Comparison of ENCODE assay signal across 41 mouse cellular contexts in the genomic region with DNA sequence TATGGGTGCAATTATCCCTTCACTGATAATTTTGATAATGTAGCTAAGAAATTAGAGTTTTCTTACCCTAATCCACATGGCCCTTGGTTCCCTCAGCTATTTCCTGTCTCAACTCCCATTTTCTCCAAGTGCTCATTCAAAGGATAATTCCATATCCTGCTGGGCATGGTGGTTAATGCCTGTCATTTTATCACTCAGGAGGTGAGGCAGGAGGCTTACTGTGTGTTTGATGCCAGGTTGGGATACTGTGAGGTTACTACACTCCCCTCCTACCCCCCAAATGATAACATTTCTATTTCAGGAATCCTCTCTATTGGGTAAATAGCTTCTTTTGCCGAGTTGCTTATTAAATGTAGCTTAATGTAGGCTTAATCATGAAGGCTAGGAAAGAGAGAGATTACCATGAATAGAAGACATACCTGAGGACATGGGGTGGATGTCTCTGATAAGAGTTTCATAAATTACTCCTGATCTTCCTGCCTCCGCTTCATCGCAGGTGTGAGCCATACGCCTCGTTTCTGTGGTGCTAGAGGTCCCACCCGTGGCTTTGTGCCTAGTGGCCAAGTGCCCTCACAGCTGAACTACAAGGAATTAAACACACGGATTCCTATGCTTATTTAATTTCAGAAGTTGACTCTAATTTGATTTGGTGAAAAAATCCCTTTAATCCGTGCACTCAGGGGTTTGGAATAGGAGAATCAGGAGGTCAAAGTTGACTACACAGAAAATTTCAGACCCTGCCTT. TPM values are rescaled to one million over a fixed set of nuclear protein-coding genes. Genes with fewer than 3 reads are reported as not detected.
"Had no signal": no experiment of that assay in that cellular context is flagged by ENCODE, and none has a peak within 500 bp of the region (broad histone marks: within the 10 kb centered on the region; RNA-seq: fewer than 3 reads in every experiment).

No protein-coding gene starts in this region.

- H3K4me1 ChIP-seq: heart, embryonic 13.5 days; heart, embryonic 15.5 days; hindbrain, embryonic 10.5 days; hindbrain, embryonic 12.5 days; intestine, embryonic 15.5 days; limb, embryonic 13.5 days; limb, embryonic 15.5 days; liver, embryonic 12.5 days had no signal

- H3K9ac ChIP-seq: heart, embryonic 13.5 days; heart, embryonic 15.5 days; hindbrain, embryonic 12.5 days; hindbrain, embryonic 14.5 days; intestine, embryonic 15.5 days; limb, embryonic 13.5 days; limb, embryonic 15.5 days; liver, embryonic 12.5 days; liver, embryonic 14.5 days had no signal

- H3K36me3 ChIP-seq: heart, embryonic 13.5 days; heart, embryonic 15.5 days; hindbrain, embryonic 10.5 days; hindbrain, embryonic 12.5 days; intestine, embryonic 15.5 days; limb, embryonic 13.5 days; limb, embryonic 15.5 days; liver, embryonic 12.5 days had no signal

- H3K4me3 ChIP-seq: gastrocnemius, adult 2 months; heart, adult 2 months; heart, embryonic 13.5 days; heart, embryonic 15.5 days; hindbrain, embryonic 10.5 days; hindbrain, embryonic 12.5 days; intestine, embryonic 15.5 days; layer of hippocampus, adult 2 months; limb, embryonic 13.5 days; limb, embryonic 15.5 days; liver, embryonic 12.5 days had no signal

- DNase-seq: gastrocnemius, adult 2 months; gastrocnemius, postnatal 10 days; gastrocnemius, postnatal 25 days; heart, adult 2 months; heart, postnatal 4 days; kidney, adult 18-20 months; kidney, adult 8-10 months; kidney, postnatal 10 days; kidney, postnatal 25 days; kidney, postnatal 4 days; layer of hippocampus, postnatal 36 days; lung, adult 18-20 months had no signal

- ATAC-seq: hindbrain, embryonic 16.5 days; inflammation-experienced regulatory T-cells, adult 6 months; intestine, embryonic 15.5 days; intestine, postnatal 0 days; liver, embryonic 12.5 days had no signal

- H3K4me2 ChIP-seq: heart, embryonic 11.5 days; heart, embryonic 13.5 days; heart, embryonic 15.5 days; hindbrain, embryonic 12.5 days; hindbrain, embryonic 14.5 days; intestine, embryonic 15.5 days; limb, embryonic 13.5 days; limb, embryonic 15.5 days; liver, embryonic 12.5 days had no signal

- H3K27me3 ChIP-seq: heart, embryonic 13.5 days; heart, embryonic 15.5 days; hindbrain, embryonic 12.5 days; intestine, embryonic 15.5 days; limb, embryonic 13.5 days; limb, embryonic 15.5 days; liver, embryonic 12.5 days had no signal

- H3K27ac ChIP-seq: gastrocnemius, adult 2 months; heart, adult 2 months; heart, embryonic 13.5 days; heart, embryonic 15.5 days; hindbrain, embryonic 10.5 days; hindbrain, embryonic 12.5 days; hindbrain, embryonic 14.5 days; intestine, embryonic 15.5 days; layer of hippocampus, adult 2 months; limb, embryonic 13.5 days; limb, embryonic 15.5 days; liver, embryonic 12.5 days; liver, embryonic 14.5 days had no signal

- H3K9me3 ChIP-seq: heart, embryonic 13.5 days; heart, embryonic 15.5 days; hindbrain, embryonic 10.5 days; hindbrain, embryonic 12.5 days; intestine, embryonic 15.5 days; limb, embryonic 13.5 days; limb, embryonic 15.5 days; liver, embryonic 12.5 days had no signal

RNA-seq across cellular contexts. Expression of a gene that starts 20.1 kb away (rescaled TPM):
- total RNA-seq: gastrocnemius, adult 2 months; gastrocnemius, postnatal 10 days; gastrocnemius, postnatal 25 days; gastrocnemius, postnatal 4 days; granulocyte monocyte progenitor cell, adult 5-6 weeks; heart, adult 2 months; heart, postnatal 25 days; heart, postnatal 4 days; layer of hippocampus, adult 2 months; layer of hippocampus, postnatal 14 days; layer of hippocampus, postnatal 36 days; left cerebral cortex, adult 18-20 months; left cerebral cortex, adult 8-10 months; left cerebral cortex, postnatal 10 days; left cerebral cortex, postnatal 36 days; liver, adult 2 months had no signal
- polyA plus RNA-seq: heart, adult 2 months; heart, embryonic 11.5 days; heart, embryonic 13.5 days; heart, embryonic 15.5 days; heart, postnatal 0 days; hindbrain, embryonic 10.5 days; hindbrain, embryonic 12.5 days; hindbrain, embryonic 14.5 days; hindbrain, embryonic 16.5 days; inflammation-experienced regulatory T-cells, adult 6 months; intestine, embryonic 15.5 days; kidney, embryonic 14.5 days; kidney, embryonic 16.5 days; limb, embryonic 11.5 days; limb, embryonic 13.5 days; limb, embryonic 15.5 days; liver, adult 2 months; liver, embryonic 12.5 days; liver, embryonic 14.5 days; liver, embryonic 16.5 days had no signal

RNA-seq across cellular contexts. Expression of a gene that starts 40.2 kb away (rescaled TPM):
- total RNA-seq: gastrocnemius, adult 2 months; gastrocnemius, postnatal 10 days; gastrocnemius, postnatal 25 days; gastrocnemius, postnatal 4 days; granulocyte monocyte progenitor cell, adult 5-6 weeks; heart, adult 2 months; heart, postnatal 25 days; heart, postnatal 4 days; layer of hippocampus, adult 2 months; layer of hippocampus, postnatal 14 days; layer of hippocampus, postnatal 36 days; left cerebral cortex, adult 18-20 months; left cerebral cortex, adult 8-10 months; left cerebral cortex, postnatal 10 days; left cerebral cortex, postnatal 36 days; liver, adult 2 months had no signal
- polyA plus RNA-seq: heart, adult 2 months; heart, embryonic 11.5 days; heart, embryonic 13.5 days; heart, embryonic 15.5 days; heart, postnatal 0 days; hindbrain, embryonic 12.5 days; hindbrain, embryonic 14.5 days; hindbrain, embryonic 16.5 days; inflammation-experienced regulatory T-cells, adult 6 months; intestine, embryonic 15.5 days; intestine, postnatal 0 days; kidney, embryonic 14.5 days; limb, embryonic 11.5 days; limb, embryonic 13.5 days; limb, embryonic 15.5 days; liver, adult 2 months; liver, embryonic 14.5 days; liver, embryonic 16.5 days had no signal
